Mouse (Mus musculus) myocyte (in vitro differentiated cells): ENCODE data around the gene Fndc3c1.

Experiments used
- CEBPB ChIP-seq: IDR thresholded peaks from 2 replicates; pipeline ENCODE4 v1.6.1; 2011; ENCODE audit warnings: mild to moderate bottlenecking, moderate library complexity; ENCODE audit not compliant: poor library complexity, insufficient read depth, severe bottlenecking
- E2F4 ChIP-seq: IDR thresholded peaks from one replicate; pipeline ENCODE4 v1.6.1; 2011; ENCODE audit warnings: mild to moderate bottlenecking, control low read depth, moderate library complexity; ENCODE audit not compliant: insufficient read depth
- MAX ChIP-seq: IDR thresholded peaks from one replicate; pipeline ENCODE4 v1.6.1; 2011; ENCODE audit warnings: low read depth, mild to moderate bottlenecking, control low read depth
- MYOG ChIP-seq, 3 experiments: IDR thresholded peaks; one replicate each; pipeline ENCODE4 v1.6.1; 2011; ENCODE audit warnings: control low read depth in 2 of 3, low read depth in 2 of 3, mild to moderate bottlenecking in 2 of 3; ENCODE audit not compliant: insufficient read length in 2 of 3, control insufficient read depth in 1 of 3, insufficient read depth in 1 of 3
- POLR2A ChIP-seq: IDR thresholded peaks from one replicate; pipeline ENCODE4 v1.6.1; 2011; ENCODE audit warnings: low read depth, mild to moderate bottlenecking, control low read depth, moderate library complexity; ENCODE audit not compliant: insufficient read length
- POLR2AphosphoS2 ChIP-seq: IDR thresholded peaks from one replicate; pipeline ENCODE4 v1.6.1; 2011; ENCODE audit warnings: low read depth, control low read depth; ENCODE audit not compliant: insufficient read length
- USF1 ChIP-seq: IDR thresholded peaks from one replicate; pipeline ENCODE4 v1.6.1; 2011; ENCODE audit warnings: low read depth, mild to moderate bottlenecking, control low read depth, moderate library complexity

GRCm38 (mm10) chrX:106380608-106381007, 104.6 kb downstream of the Fndc3c1 start:
- TF ChIP-seq CEBPB: no peak
- no peak for TF ChIP-seq POLR2A
- no peak for TF ChIP-seq USF1
- no peak for TF ChIP-seq MYOG (IDR thresholded peaks at IDR 0.05; ENCODE audit: control insufficient read depth in 1 of 3, insufficient read depth in 1 of 3, insufficient read length in 2 of 3, low read depth in 2 of 3)
- no peak for TF ChIP-seq POLR2AphosphoS2
- TF ChIP-seq E2F4: no peak
- no peak for TF ChIP-seq MAX
